Mouse (Mus musculus) embryonic fibroblast, embryonic 13.5 days (primary cell): ENCODE results near the gene H2-M2.

Source experiments
- CTCF ChIP-seq: IDR thresholded peaks from 2 replicates; pipeline ENCODE4 v1.5.1; 2011; ENCODE audit warnings: mild to moderate bottlenecking, control low read depth, low read length, moderate library complexity, borderline replicate concordance; ENCODE audit not compliant: insufficient read depth
- POLR2A ChIP-seq: IDR thresholded peaks from 2 replicates; pipeline ENCODE4 v1.6.1; 2011; ENCODE audit warnings: low read depth, mild to moderate bottlenecking, control low read depth, low read length, moderate library complexity

DNA sequence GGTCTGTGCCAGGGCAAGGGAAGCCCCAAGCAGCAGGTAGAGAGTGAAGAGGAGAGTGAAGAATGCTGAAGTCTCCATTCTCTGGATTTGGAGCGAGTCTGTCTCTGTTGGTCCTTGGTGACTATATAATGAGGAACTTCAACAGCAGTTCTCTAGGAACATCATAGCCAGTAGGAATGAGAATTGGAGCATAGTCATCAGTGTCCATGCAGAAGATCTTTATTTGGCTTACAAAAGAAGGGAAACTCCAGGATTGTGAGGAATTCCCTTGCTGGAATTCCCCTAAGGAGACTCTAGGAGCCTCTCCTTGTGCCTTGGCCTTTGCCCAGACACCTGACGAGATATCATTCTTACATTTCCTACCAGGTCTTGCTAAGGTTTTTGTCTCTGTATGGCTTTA, at the start of gene H2-M2:
- no peak for TF ChIP-seq CTCF
- no peak for TF ChIP-seq POLR2A
